Mouse (Mus musculus) liver, embryonic 13.5 days (tissue): ENCODE data around the gene Rab30. TPM values are rescaled to one million over a fixed set of nuclear protein-coding genes. Genes with fewer than 3 reads are reported as not detected.

Source experiments
- ATAC-seq: fragments of 200-750 bp; cut with Nextera tagmentation; 2 replicates; pipeline ENCODE4 v1.8.0; 2017; ENCODE audit warnings: low read depth, mild to moderate bottlenecking, moderate number of reproducible peaks, moderate library complexity
- DNase-seq: peaks from one replicate; pipeline ENCODE4 v3.0.0; 2022
- H3K27ac ChIP-seq: fragments of 300-500 bp; sonication (generic); 2 replicates; pipeline ENCODE4 v1.5.1; 2015; ENCODE audit warnings: moderate library complexity, mild to moderate bottlenecking, inconsistent platforms
- H3K27me3 ChIP-seq: fragments of 300-500 bp; sonication (generic); 2 replicates; pipeline ENCODE4 v1.6.1; 2015; ENCODE audit warnings: mild to moderate bottlenecking, inconsistent platforms
- H3K36me3 ChIP-seq: fragments of 300-500 bp; sonication (generic); 2 replicates; pipeline ENCODE4 v1.6.1; 2015; ENCODE audit warnings: mild to moderate bottlenecking, inconsistent platforms
- H3K4me1 ChIP-seq: fragments of 300-500 bp; sonication (generic); replicated peaks from 2 replicates; pipeline ENCODE4 v1.6.1; 2015; ENCODE audit warnings: inconsistent platforms
- H3K4me2 ChIP-seq: fragments of 300-500 bp; sonication (generic); 2 replicates; pipeline ENCODE4 v1.6.1; 2015; ENCODE audit warnings: inconsistent platforms, mild to moderate bottlenecking, moderate library complexity
- H3K4me3 ChIP-seq: fragments of 300-500 bp; sonication (generic); replicated peaks from 2 replicates; pipeline ENCODE4 v1.5.1; 2015; ENCODE audit warnings: mild to moderate bottlenecking, inconsistent platforms
- H3K9ac ChIP-seq: fragments of 300-500 bp; sonication (generic); 2 replicates; pipeline ENCODE4 v1.6.1; 2015; ENCODE audit warnings: mild to moderate bottlenecking, inconsistent platforms
- H3K9me3 ChIP-seq: fragments of 300-500 bp; sonication (generic); replicated peaks from 2 replicates; pipeline ENCODE4 v1.6.1; 2016; ENCODE audit warnings: inconsistent platforms
- WGBS: fragments of 180-500 bp; shearing (Covaris S2); methylation state at CpG from one replicate; pipeline ENCODE4 v1.1.7; 2015; ENCODE audit not compliant: insufficient replicate concordance; 5-methylcytosine and 5-hydroxymethylcytosine counted together
- polyA plus RNA-seq: library from polyadenylated mRNA; unstranded; fragments of >200 nt; fragmentation: Nextera tagmentation; extraction: Ambion mirVana; gene quantifications from 2 replicates; pipeline ENCODE4 v1.2.1, GENCODE M21; 2015

Gene Rab30
- polyA plus RNA-seq, 1 experiment from 2014 or later: 7.1 TPM

- no peak overlapping the region for H3K9ac ChIP-seq
- no peak overlapping the region for H3K27ac ChIP-seq
- no peak overlapping the region for H3K4me2 ChIP-seq
- DNase-seq: no peak
- WGBS: 48% methylated on average over 4 of the region's 4 CpGs
- no peak overlapping the region for H3K4me3 ChIP-seq
- H3K9me3 ChIP-seq: no peaks in the 10 kb centered on the region
- H3K27me3 ChIP-seq: no peaks in the 10 kb centered on the region
- ATAC-seq: no peak
- H3K4me1 ChIP-seq: no peaks in the 10 kb centered on the region; the same call in 1 of the 2 replicates
- H3K36me3 ChIP-seq: no peaks in the 10 kb centered on the region
Measured at GRCm38 (mm10) chr7:92821871-92822270, 80.5 kb downstream of the Rab30 start.

DNA sequence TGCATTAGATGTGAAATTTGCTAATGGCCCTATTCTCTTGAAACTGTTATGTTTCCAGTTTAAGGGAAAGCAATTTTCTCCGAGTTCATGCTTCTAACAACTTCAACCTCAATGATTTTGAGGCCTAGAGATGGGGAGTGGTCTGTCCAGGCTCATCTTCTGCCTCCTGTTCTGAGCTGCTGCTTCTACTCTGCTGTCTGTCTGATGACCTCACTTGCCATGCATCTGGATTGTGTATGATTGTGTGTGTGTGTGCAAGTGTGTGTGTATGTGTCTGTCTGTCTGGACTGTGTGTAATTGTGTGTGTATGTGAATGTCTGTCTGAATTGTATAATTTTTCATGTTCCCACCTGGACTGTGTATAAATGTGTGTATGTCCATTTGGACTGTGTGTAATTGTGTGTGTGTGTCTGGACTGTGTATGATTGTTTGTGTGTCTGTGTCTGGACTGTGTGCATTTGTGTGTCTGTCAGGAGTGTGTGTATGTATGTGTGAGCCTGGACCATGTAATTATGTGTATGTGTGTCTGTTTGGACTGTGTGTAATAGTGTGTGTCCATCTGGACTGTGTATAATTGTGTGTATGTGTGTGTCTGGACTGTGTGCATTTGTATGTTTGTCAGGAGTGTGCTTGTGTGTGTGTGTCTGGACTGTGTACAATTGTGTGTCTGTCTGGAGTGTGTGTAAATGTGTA, 81.2 kb downstream of the Rab30 start:
- H3K27ac ChIP-seq: no peak overlapping the region
- no peak overlapping the region for H3K4me3 ChIP-seq
- no peaks in the 10 kb centered on the region for H3K36me3 ChIP-seq
- H3K9ac ChIP-seq: no peak overlapping the region
- 37% methylated on average over 1 of the region's 1 CpGs for WGBS
- no peaks in the 10 kb centered on the region for H3K27me3 ChIP-seq
- DNase-seq (no peak), ATAC-seq (no peak)
- H3K4me1 ChIP-seq: no peaks in the 10 kb centered on the region; the same call in 1 of the 2 replicates
- no peak overlapping the region for H3K4me2 ChIP-seq
- no peaks in the 10 kb centered on the region for H3K9me3 ChIP-seq

GRCm38 (mm10) chr7:92826248-92826647, 84.8 kb downstream of the Rab30 start:
- H3K4me2 ChIP-seq: no peak overlapping the region
- H3K27ac ChIP-seq: no peak overlapping the region
- no peaks in the 10 kb centered on the region for H3K9me3 ChIP-seq
- H3K4me1 ChIP-seq: no peaks in the 10 kb centered on the region
- WGBS: 67% methylated on average over 3 of the region's 3 CpGs
- H3K27me3 ChIP-seq: no peaks in the 10 kb centered on the region
- H3K4me3 ChIP-seq: no peak overlapping the region
- no peak for ATAC-seq
- H3K9ac ChIP-seq: no peak overlapping the region
- H3K36me3 ChIP-seq: no peaks in the 10 kb centered on the region
- no peak for DNase-seq

GRCm38 (mm10) chr7:92827981-92828380, 86.6 kb downstream of the Rab30 start:
- Histone ChIP-seq H3K4me1 (no peaks in the 10 kb centered on the region), H3K4me3 (no peak overlapping the region), H3K4me2 (no peak overlapping the region), H3K27me3 (no peaks in the 10 kb centered on the region), H3K9ac (no peak overlapping the region), H3K36me3 (no peaks in the 10 kb centered on the region), H3K27ac (no peak overlapping the region), H3K9me3 (no peaks in the 10 kb centered on the region)
- ATAC-seq: no peak
- DNase-seq: no peak
- 50% methylated on average over 3 of the region's 3 CpGs for WGBS

- Histone ChIP-seq H3K4me2 (no peak overlapping the region), H3K9ac (no peak overlapping the region), H3K27ac (no peak overlapping the region), H3K36me3 (no peaks in the 10 kb centered on the region), H3K4me3 (no peak overlapping the region), H3K27me3 (no peaks in the 10 kb centered on the region), H3K9me3 (no peaks in the 10 kb centered on the region), H3K4me1 (no peaks in the 10 kb centered on the region)
- 50% methylated on average over 6 of the region's 6 CpGs for WGBS
- no peak for ATAC-seq
- no peak for DNase-seq
Measured at GRCm38 (mm10) chr7:92832395-92832794, 91.0 kb downstream of the Rab30 start.

- H3K27ac ChIP-seq: no peak overlapping the region
- DNase-seq (no peak), ATAC-seq (no peak)
- H3K4me2 ChIP-seq: no peak overlapping the region
- WGBS: 78% methylated on average over 2 of the region's 2 CpGs
- H3K9ac ChIP-seq: no peak overlapping the region
- no peaks in the 10 kb centered on the region for H3K27me3 ChIP-seq
- no peaks in the 10 kb centered on the region for H3K36me3 ChIP-seq
- no peaks in the 10 kb centered on the region for H3K4me1 ChIP-seq
- no peaks in the 10 kb centered on the region for H3K9me3 ChIP-seq
- no peak overlapping the region for H3K4me3 ChIP-seq
Measured at GRCm38 (mm10) chr7:92834391-92834790, 93.0 kb downstream of the Rab30 start.

DNA sequence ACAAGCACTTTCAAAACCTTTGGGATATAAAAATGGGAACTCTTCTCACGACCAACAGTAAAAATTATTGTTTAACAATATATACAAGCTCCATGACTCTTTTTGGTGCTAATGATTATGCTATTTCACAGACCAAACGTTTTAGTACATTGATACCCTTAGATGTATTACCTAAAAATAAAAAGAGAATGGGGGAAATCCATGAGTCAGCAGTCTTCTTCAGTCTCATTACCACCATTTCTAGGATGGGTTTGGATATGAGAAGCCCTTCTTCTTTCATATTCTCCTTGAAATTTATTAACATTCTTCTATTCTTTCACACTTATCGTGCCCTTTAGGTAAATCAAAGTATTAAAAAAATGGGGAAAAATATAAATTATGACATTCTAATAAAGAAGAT, 95.0 kb downstream of the Rab30 start:
- Histone ChIP-seq H3K4me1 (no peaks in the 10 kb centered on the region), H3K27ac (no peak overlapping the region), H3K9ac (no peak overlapping the region), H3K36me3 (no peaks in the 10 kb centered on the region), H3K27me3 (no peaks in the 10 kb centered on the region), H3K9me3 (no peaks in the 10 kb centered on the region), H3K4me3 (no peak overlapping the region), H3K4me2 (no peak overlapping the region)
- DNase-seq (no peak), ATAC-seq (no peak)
- 58% methylated on average over 3 of the region's 3 CpGs for WGBS

- no peak overlapping the region for H3K27ac ChIP-seq
- no peaks in the 10 kb centered on the region for H3K9me3 ChIP-seq
- no peak overlapping the region for H3K4me2 ChIP-seq
- 51% methylated on average over 11 of the region's 11 CpGs for WGBS
- no peak overlapping the region for H3K4me3 ChIP-seq
- ATAC-seq: no peak
- no peaks in the 10 kb centered on the region for H3K36me3 ChIP-seq
- H3K4me1 ChIP-seq: no peaks in the 10 kb centered on the region
- H3K27me3 ChIP-seq: no peaks in the 10 kb centered on the region
- H3K9ac ChIP-seq: no peak overlapping the region
- no peak for DNase-seq
Measured at GRCm38 (mm10) chr7:92837226-92837625, 95.8 kb downstream of the Rab30 start.

- Histone ChIP-seq H3K4me2 (no peak overlapping the region), H3K36me3 (no peaks in the 10 kb centered on the region), H3K9me3 (no peaks in the 10 kb centered on the region), H3K27me3 (no peaks in the 10 kb centered on the region), H3K4me1 (no peaks in the 10 kb centered on the region), H3K27ac (no peak overlapping the region), H3K9ac (no peak overlapping the region), H3K4me3 (no peak overlapping the region)
- DNase-seq: no peak
- WGBS: 56% methylated on average over 3 of the region's 3 CpGs
- no peak for ATAC-seq
Measured at GRCm38 (mm10) chr7:92837907-92838306, 96.5 kb downstream of the Rab30 start.

GRCm38 (mm10) chr7:92842254-92842653, 100.9 kb downstream of the Rab30 start:
- H3K9ac ChIP-seq: no peak overlapping the region
- 57% methylated on average over 2 of the region's 2 CpGs for WGBS
- H3K27ac ChIP-seq: no peak overlapping the region
- H3K9me3 ChIP-seq: no peaks in the 10 kb centered on the region
- H3K27me3 ChIP-seq: no peaks in the 10 kb centered on the region
- no peaks in the 10 kb centered on the region for H3K36me3 ChIP-seq
- H3K4me2 ChIP-seq: no peak overlapping the region
- no peaks in the 10 kb centered on the region for H3K4me1 ChIP-seq
- no peak overlapping the region for H3K4me3 ChIP-seq
- no peak for ATAC-seq
- DNase-seq: no peak

- ATAC-seq: no peak
- H3K27ac ChIP-seq: no peak overlapping the region
- H3K4me3 ChIP-seq: no peak overlapping the region
- 69% methylated on average over 3 of the region's 3 CpGs for WGBS
- DNase-seq: no peak
- H3K9ac ChIP-seq: no peak overlapping the region
- H3K36me3 ChIP-seq: no peaks in the 10 kb centered on the region
- H3K9me3 ChIP-seq: no peaks in the 10 kb centered on the region
- no peaks in the 10 kb centered on the region for H3K4me1 ChIP-seq
- H3K27me3 ChIP-seq: no peaks in the 10 kb centered on the region
- no peak overlapping the region for H3K4me2 ChIP-seq
Measured at GRCm38 (mm10) chr7:92848246-92848645, 106.8 kb downstream of the Rab30 start.

DNA sequence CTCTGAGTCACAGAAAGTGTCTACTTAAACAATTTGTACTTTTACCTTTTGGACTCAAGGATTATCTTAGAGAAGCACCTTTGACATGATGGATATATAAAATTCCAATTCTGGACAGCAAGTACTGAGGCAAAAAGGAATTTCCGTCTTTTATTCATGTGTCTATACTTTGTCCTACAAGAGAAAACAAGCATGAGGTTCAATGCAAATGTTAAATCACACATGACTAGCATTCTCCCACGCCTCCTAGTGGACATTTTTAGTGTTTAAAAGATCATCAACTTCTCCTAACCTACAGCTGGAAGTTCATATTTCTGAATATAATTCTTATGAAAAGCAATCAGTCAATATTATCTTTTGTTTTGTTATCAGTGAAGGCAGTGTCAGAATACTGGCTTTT, 125.1 kb downstream of the Rab30 start:
- no peak for DNase-seq
- WGBS: 18% methylated on average over 2 of the region's 2 CpGs
- Histone ChIP-seq H3K27ac (no peak overlapping the region), H3K9me3 (no peaks in the 10 kb centered on the region), H3K4me3 (no peak overlapping the region), H3K4me2 (no peak overlapping the region), H3K9ac (no peak overlapping the region), H3K27me3 (no peaks in the 10 kb centered on the region), H3K36me3 (peaks cover 36% of the 10 kb centered on the region), H3K4me1 (0 out of 2 replicates have a peak, but pooled peaks cover 4% of the 10 kb centered on the region)
- no peak for ATAC-seq
